Comparison of ENCODE assay signal across 9 mouse cellular contexts in the genomic region with DNA sequence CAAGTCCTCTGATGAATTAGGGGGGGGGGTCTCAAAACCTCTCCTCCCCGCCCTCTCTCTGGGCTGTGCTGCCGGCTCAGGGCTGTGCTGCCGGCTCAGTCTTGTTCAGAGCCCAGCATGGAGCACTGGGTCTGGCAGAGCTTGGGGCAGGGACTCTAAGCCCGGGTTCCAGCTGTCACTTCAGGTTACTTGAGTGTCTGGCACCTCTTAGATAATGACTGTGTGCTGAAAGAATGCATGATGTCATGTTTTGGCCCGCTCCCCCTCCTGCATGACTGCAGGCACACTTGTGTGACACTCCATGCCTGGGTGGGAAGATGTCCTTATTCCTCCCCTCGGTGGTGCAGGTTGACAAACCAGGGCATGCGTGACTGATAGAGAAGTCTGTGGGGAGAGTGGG. TPM values are rescaled to one million over a fixed set of nuclear protein-coding genes. Genes with fewer than 3 reads are reported as not detected.
DNase-seq lines count a peak whose midpoint lies in the region; TF ChIP-seq lines count a peak whose summit lies in the region.
"Had no signal": no experiment of that assay in that cellular context is flagged by ENCODE, and none has a peak within 500 bp of the region (broad histone marks: within the 10 kb centered on the region; RNA-seq: fewer than 3 reads in every experiment).

No protein-coding gene starts in this region.

- peak; percentile 40 to 56 for DNase-seq in cerebellum, adult 2 months
- no peak for DNase-seq in cerebellum, adult 8-10 months
- DNase-seq in brain, adult 2 months (ENCODE audit: low read depth, low spot score), result peak; percentile 73
- DNase-seq in heart, postnatal 10 days, result peak; percentile 61 to 75
- peak; percentile 26 for DNase-seq in mesoderm, embryonic 11.5 days (ENCODE audit: low read depth, low spot score)
- no peak for DNase-seq in kidney, postnatal 10 days
- DNase-seq in layer of hippocampus, adult 2 months (ENCODE audit: low spot score in 2 of 2), result no peak
- no peak for DNase-seq in kidney, adult 2 months

- no peaks in the 10 kb centered on the region for H3K36me3 ChIP-seq in kidney, adult 2 months (ENCODE audit: control insufficient read depth, insufficient read depth, low read length)

- intact Hi-C loops in heart, postnatal 10 days (cut with DNase I), result no loop called here

- no peak overlapping the region for H3K27ac ChIP-seq in cerebellum, adult 2 months (ENCODE audit: insufficient read depth, low read length)
- no peak overlapping the region for H3K27ac ChIP-seq in layer of hippocampus, adult 2 months
- H3K27ac ChIP-seq in kidney, adult 2 months (ENCODE audit: insufficient read depth, low read depth, low read length), result no peak overlapping the region

- 21% methylated on average over 7 of the region's 7 CpGs for WGBS in cerebellum, adult 2 months
- WGBS in kidney, adult 2 months, result 49% methylated on average over 7 of the region's 7 CpGs

- TF ChIP-seq POLR2A in cerebellum, adult 2 months (IDR thresholded peaks at IDR 0.05; ENCODE audit: borderline replicate concordance, insufficient read depth, low read length), result no peak
- no peak for TF ChIP-seq POLR2A in kidney, adult 2 months (IDR thresholded peaks at IDR 0.05; ENCODE audit: low read depth, low read length)

- no peaks in the 10 kb centered on the region for H3K27me3 ChIP-seq in cerebellum, adult 2 months (ENCODE audit: control insufficient read depth, insufficient read depth, low read length)
- peaks cover 10% of the 10 kb centered on the region for H3K27me3 ChIP-seq in kidney, adult 2 months (replicated peaks; ENCODE audit: control insufficient read depth, insufficient read depth, low read length)

- no peak for TF ChIP-seq CTCF in cerebellum, adult 2 months (IDR thresholded peaks at IDR 0.05; ENCODE audit: borderline replicate concordance, insufficient read depth, low read depth, low read length)
- TF ChIP-seq CTCF in layer of hippocampus, adult 2 months (conservative IDR thresholded peaks at IDR 0.05), result no peak
- no peak for TF ChIP-seq CTCF in kidney, adult 2 months (conservative IDR thresholded peaks at IDR 0.05; ENCODE audit: insufficient read depth, insufficient read length, low read depth, low read length)

- H3K4me3 ChIP-seq in cerebellum, adult 2 months (replicated peaks; ENCODE audit: insufficient read depth, low read depth, low read length), result no peak overlapping the region
- H3K4me3 ChIP-seq in layer of hippocampus, adult 2 months, result no peak overlapping the region
- no peak overlapping the region for H3K4me3 ChIP-seq in kidney, adult 2 months (ENCODE audit: insufficient read depth, low read depth, low read length)

- H3K4me1 ChIP-seq in cerebellum, adult 2 months (ENCODE audit: control insufficient read depth, insufficient read depth, low read length), result peaks cover 13% of the 10 kb centered on the region
- no peaks in the 10 kb centered on the region for H3K4me1 ChIP-seq in kidney, adult 2 months (ENCODE audit: control insufficient read depth, insufficient read depth, low read length)

RNA-seq across cellular contexts. Expression of gene Mgat5b, which starts 3.4 kb away (rescaled TPM):
- polyA plus RNA-seq in cerebellum, adult 2 months (2012; rRNA removed), result 25.6 and 26.9 TPM in 2 replicates
- under 1 TPM; 0.40 to 0.57 TPM for total RNA-seq in heart, postnatal 10 days (2021)
- 10 to 100 TPM; 51.0 to 51.2 TPM for total RNA-seq in layer of hippocampus, adult 2 months (2021)
- polyA plus RNA-seq in kidney, adult 2 months (2012; rRNA removed), result 0.94 and 1.4 TPM in 2 replicates
- total RNA-seq: CH12.LX had no signal

Comparison
In these comparisons a context has a peak if more than half of its experiments do, and no peak if none do; other contexts are left out.
1. DNase-seq: peak in cerebellum, adult 2 months (2 of 2), brain, adult 2 months (single experiment), heart, postnatal 10 days (2 of 2) and mesoderm, embryonic 11.5 days (single experiment); none in cerebellum, adult 8-10 months (single experiment), kidney, postnatal 10 days (single experiment), layer of hippocampus, adult 2 months (0 of 2) and kidney, adult 2 months (single experiment).
2. RNA of gene Mgat5b, which starts 3.4 kb away (total RNA-seq): 51.0 to 51.2 TPM in layer of hippocampus, adult 2 months; 0.40 to 0.57 TPM in heart, postnatal 10 days; every median in the first group is over 10 times any median in the second.